Mouse (Mus musculus) liver, embryonic 14.5 days (tissue): ENCODE data around the gene Kidins220. TPM values are rescaled to one million over a fixed set of nuclear protein-coding genes. Genes with fewer than 3 reads are reported as not detected.

Source experiments
- ATAC-seq: fragments of 200-750 bp; cut with Nextera tagmentation; 2 replicates; pipeline ENCODE4 v1.8.0; 2017; ENCODE audit warnings: moderate number of reproducible peaks, mild to moderate bottlenecking, moderate library complexity; ENCODE audit not compliant: insufficient read depth
- DNase-seq, 3 experiments: peaks; one replicate each; pipeline ENCODE4 v3.0.0-alpha.2; 2012 to 2013; ENCODE audit warnings: low read depth in 3 of 3, low spot score in 3 of 3
- H3K27ac ChIP-seq: fragments of 300-500 bp; sonication (generic); 2 replicates; pipeline ENCODE4 v1.5.1; 2014; ENCODE audit warnings: moderate library complexity, mild to moderate bottlenecking, control low read depth, inconsistent platforms
- H3K27me3 ChIP-seq: fragments of 300-500 bp; sonication (generic); 2 replicates; pipeline ENCODE4 v1.6.1; 2014; ENCODE audit warnings: mild to moderate bottlenecking, low read length, moderate library complexity; ENCODE audit not compliant: control insufficient read depth, insufficient read depth
- H3K36me3 ChIP-seq: fragments of 300-500 bp; sonication (generic); replicated peaks from 2 replicates; pipeline ENCODE4 v1.6.1; 2014; ENCODE audit warnings: low read depth; ENCODE audit not compliant: control insufficient read depth, insufficient read depth
- H3K4me1 ChIP-seq, 2 experiments: fragments of 200-500 bp in 1 of 2; fragments of 300-500 bp in 1 of 2; sonication (generic) in 1 of 2; replicated peaks; 2 replicates each; pipeline ENCODE4 v1.6.1; 2012 to 2014; ENCODE audit warnings: antibody characterized with exemption in 1 of 2, inconsistent platforms in 1 of 2, low read length in 1 of 2; ENCODE audit not compliant: control insufficient read depth in 2 of 2, insufficient read depth in 2 of 2
- H3K4me2 ChIP-seq: fragments of 300-500 bp; sonication (generic); 2 replicates; pipeline ENCODE4 v1.6.1; 2014; ENCODE audit warnings: low read depth, mild to moderate bottlenecking, control low read depth, moderate library complexity
- H3K4me3 ChIP-seq, 2 experiments: fragments of 200-500 bp in 1 of 2; fragments of 300-500 bp in 1 of 2; sonication (generic) in 1 of 2; 2 replicates each; pipeline ENCODE4 v1.5.1; 2012 to 2014; ENCODE audit warnings: low read depth in 2 of 2, low read length in 2 of 2, mild to moderate bottlenecking in 2 of 2, control low read depth in 1 of 2, inconsistent platforms in 1 of 2, moderate library complexity in 1 of 2; ENCODE audit not compliant: insufficient read depth in 1 of 2
- H3K9ac ChIP-seq: fragments of 300-500 bp; sonication (generic); replicated peaks from 2 replicates; pipeline ENCODE4 v1.6.1; 2014; ENCODE audit warnings: mild to moderate bottlenecking, control low read depth, moderate library complexity
- H3K9me3 ChIP-seq: fragments of 300-500 bp; sonication (generic); 2 replicates; pipeline ENCODE4 v1.6.1; 2016; ENCODE audit warnings: low read length, mixed read lengths; ENCODE audit not compliant: control insufficient read depth
- CTCF ChIP-seq: IDR thresholded peaks from 2 replicates; pipeline ENCODE4 v1.5.1; 2016; ENCODE audit warnings: antibody characterized with exemption, low read depth, control low read depth
- EP300 ChIP-seq: IDR thresholded peaks from 2 replicates; pipeline ENCODE4 v1.6.1; 2016; ENCODE audit warnings: antibody characterized with exemption, low read depth
- WGBS: fragments of 180-500 bp; shearing (Covaris S2); extraction: QIAGEN DNeasy Blood & Tissue Kit; methylation state at CpG from one replicate; pipeline ENCODE4 v1.1.7; 2014; ENCODE audit not compliant: insufficient replicate concordance; 5-methylcytosine and 5-hydroxymethylcytosine counted together
- polyA plus RNA-seq, 2 experiments: library from polyadenylated mRNA; depleted of rRNA in 1 of 2; stranded (reverse) in 1 of 2; unstranded in 1 of 2; fragments of >200 nt; fragmentation: Nextera tagmentation in 1 of 2; extraction: Ambion mirVana in 1 of 2; gene quantifications; 2 replicates each; pipeline versions ENCODE4 v1.2.1 to v1.2.3; 2012 to 2014

Kidins220 gene
- polyA plus RNA-seq, 2 experiments: 7.9 to 9.4 TPM

GRCm38 (mm10) chr12:25016995-25017394 lies 42.3 kb downstream of the Kidins220 start:
- 63% methylated on average over 4 of the region's 4 CpGs for WGBS
- Histone ChIP-seq H3K27me3 (no peaks in the 10 kb centered on the region), H3K4me2 (no peak overlapping the region), H3K9me3 (no peaks in the 10 kb centered on the region), H3K36me3 (peaks cover 40% of the 10 kb centered on the region), H3K9ac (no peak overlapping the region), H3K27ac (no peak overlapping the region), H3K4me1 (peaks cover 9 to 10% of the 10 kb centered on the region in 2 experiments), H3K4me3 (no peak overlapping the region)
- ATAC-seq: no peak
- no peak for DNase-seq
- TF ChIP-seq EP300 (no peak), CTCF (no peak)

GRCm38 (mm10) chr12:25021057-25021456 lies 46.3 kb downstream of the Kidins220 start:
- DNase-seq (no peak), ATAC-seq (no peak)
- Histone ChIP-seq H3K9me3 (no peaks in the 10 kb centered on the region), H3K27me3 (no peaks in the 10 kb centered on the region), H3K4me3 (no peak overlapping the region), H3K4me2 (no peak overlapping the region), H3K27ac (no peak overlapping the region), H3K9ac (no peak overlapping the region), H3K36me3 (peaks cover 28% of the 10 kb centered on the region), H3K4me1 (no peaks in the 10 kb centered on the region)
- TF ChIP-seq EP300: no peak
- no peak for TF ChIP-seq CTCF
- 85% methylated on average over 5 of the region's 5 CpGs for WGBS

DNA sequence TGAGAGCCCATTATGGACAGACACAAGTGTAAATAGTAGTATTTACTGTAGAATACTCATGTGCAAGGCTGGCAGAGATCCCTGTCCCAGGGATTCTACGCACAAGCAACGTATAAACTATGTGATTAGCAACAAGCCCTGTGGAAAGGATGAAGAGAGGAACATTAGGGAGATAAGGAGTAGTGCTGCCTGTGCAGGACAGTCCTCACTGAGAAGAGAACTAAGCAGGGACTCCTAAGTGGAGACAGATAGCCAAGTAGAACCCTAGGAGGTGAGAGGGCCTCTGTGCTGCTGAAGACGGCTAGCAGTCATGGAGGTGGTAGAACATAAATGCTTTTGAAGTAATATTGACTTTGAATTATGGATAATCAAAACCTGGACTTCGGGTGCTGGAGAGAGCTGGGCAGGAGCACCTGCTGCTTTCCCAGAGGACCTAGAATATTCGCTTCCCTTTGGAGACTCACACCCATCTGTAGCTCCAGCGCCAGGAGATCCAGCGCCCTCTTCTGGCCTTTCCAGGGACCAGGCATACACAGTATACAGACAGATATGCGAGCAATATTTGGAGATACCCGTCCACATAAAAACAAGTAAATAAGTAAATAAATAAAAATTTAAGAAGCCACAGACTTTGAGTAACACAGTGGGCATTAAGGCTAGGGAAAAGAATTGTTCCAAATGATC lies 50.3 kb downstream of the Kidins220 start:
- Histone ChIP-seq H3K4me3 (no peak overlapping the region), H3K4me1 (no peaks in the 10 kb centered on the region), H3K9ac (no peak overlapping the region), H3K27me3 (no peaks in the 10 kb centered on the region), H3K27ac (no peak overlapping the region), H3K36me3 (peaks cover 6% of the 10 kb centered on the region), H3K4me2 (no peak overlapping the region), H3K9me3 (no peaks in the 10 kb centered on the region)
- 63% methylated on average over 9 of the region's 9 CpGs for WGBS
- DNase-seq (no peak), ATAC-seq (no peak)
- TF ChIP-seq CTCF (peak; percentile 38; the same call in 1 of the 2 replicates), EP300 (no peak)

DNA sequence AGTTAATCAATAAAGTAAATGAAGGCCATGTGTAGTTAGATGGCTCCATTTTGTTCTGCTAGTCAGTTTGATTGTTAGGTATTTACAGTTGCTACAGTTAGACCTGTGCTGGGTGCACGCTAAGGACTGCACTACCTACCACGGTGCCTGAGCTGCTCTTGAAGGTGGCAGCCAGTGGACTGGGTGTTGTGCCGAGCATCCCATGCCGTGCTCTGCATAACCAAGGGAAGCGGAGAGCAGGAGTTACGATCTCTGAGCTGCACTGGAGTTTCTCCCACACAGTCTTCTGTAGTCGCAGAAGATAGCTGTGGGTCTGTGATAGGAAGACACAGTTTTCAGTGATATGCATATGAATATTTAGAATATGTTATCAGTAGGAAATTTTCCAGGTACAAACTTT lies 51.6 kb downstream of the Kidins220 start:
- DNase-seq (no peak), ATAC-seq (no peak)
- no peaks in the 10 kb centered on the region for H3K27me3 ChIP-seq
- no peaks in the 10 kb centered on the region for H3K4me1 ChIP-seq
- TF ChIP-seq EP300: no peak
- TF ChIP-seq CTCF: no peak
- no peak overlapping the region for H3K4me2 ChIP-seq
- H3K4me3 ChIP-seq: no peak overlapping the region
- H3K9ac ChIP-seq: no peak overlapping the region
- H3K27ac ChIP-seq: no peak overlapping the region
- H3K9me3 ChIP-seq: no peaks in the 10 kb centered on the region
- 81% methylated on average over 7 of the region's 7 CpGs for WGBS
- H3K36me3 ChIP-seq: no peaks in the 10 kb centered on the region

DNA sequence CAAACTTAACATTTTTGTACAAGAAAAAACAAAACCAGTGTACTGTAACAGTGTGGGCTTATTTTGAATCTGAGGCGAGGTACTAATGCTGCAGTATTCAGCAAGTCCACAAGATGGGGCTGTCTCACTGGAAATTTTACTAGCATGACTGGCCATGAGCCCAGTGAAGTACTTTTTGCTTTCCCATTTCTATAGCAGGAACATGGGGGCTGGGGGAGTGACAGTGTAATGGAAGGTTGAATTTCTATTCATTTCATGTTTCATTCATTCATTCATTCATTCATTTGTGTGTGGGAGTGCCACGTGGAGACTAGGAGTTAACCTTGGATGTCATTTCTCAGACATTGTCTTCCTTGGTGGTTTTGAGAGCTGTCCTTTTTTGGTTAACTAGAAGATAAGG lies 52.7 kb downstream of the Kidins220 start:
- TF ChIP-seq EP300 (no peak), CTCF (peak; percentile 70)
- Histone ChIP-seq H3K4me1 (no peaks in the 10 kb centered on the region), H3K4me3 (no peak overlapping the region), H3K27me3 (no peaks in the 10 kb centered on the region), H3K9ac (no peak overlapping the region), H3K27ac (no peak overlapping the region), H3K36me3 (no peaks in the 10 kb centered on the region), H3K4me2 (no peak overlapping the region), H3K9me3 (no peaks in the 10 kb centered on the region)
- DNase-seq (peak; percentile 4 to 26 (median 7)), ATAC-seq (no peak)
- 39% methylated on average over 2 of the region's 2 CpGs for WGBS
